Mouse (Mus musculus) brain, embryonic 14.5 days (tissue): ENCODE data around the gene Phf14. TPM values are rescaled to one million over a fixed set of nuclear protein-coding genes. Genes with fewer than 3 reads are reported as not detected.

Experiments
- DNase-seq: peaks from one replicate; pipeline ENCODE4 v3.0.0-alpha.2; 2011; ENCODE audit warnings: low read depth
- CTCF ChIP-seq: fragments of 200-500 bp; IDR thresholded peaks from 2 replicates; pipeline ENCODE4 v1.5.1; 2012; ENCODE audit warnings: inconsistent platforms, mild to moderate bottlenecking, moderate library complexity, borderline replicate concordance; ENCODE audit not compliant: insufficient read depth, insufficient read length; ENCODE audit errors: extremely low read depth
- POLR2A ChIP-seq: fragments of 200-500 bp; IDR thresholded peaks from 2 replicates; pipeline ENCODE4 v1.6.1; 2012; ENCODE audit warnings: mild to moderate bottlenecking, inconsistent platforms, borderline replicate concordance; ENCODE audit not compliant: poor library complexity, insufficient read depth, insufficient read length, severe bottlenecking; ENCODE audit errors: extremely low read depth
- polyA plus RNA-seq: library from polyadenylated mRNA; depleted of rRNA; stranded (reverse); fragments of >200 nt; gene quantifications from 2 replicates; pipeline ENCODE4 v1.2.3, GENCODE M21; 2012

The Phf14 gene
- polyA plus RNA-seq, 1 experiment: 88.7 TPM

- DNase-seq: no peak
- TF ChIP-seq POLR2A (no peak), CTCF (no peak)
Observed at GRCm38 (mm10) chr6:11998576-11998975, 91.0 kb downstream of the Phf14 start.

- no peak for DNase-seq
Observed at GRCm38 (mm10) chr6:11999506-11999905, 91.9 kb downstream of the Phf14 start.

GRCm38 (mm10) chr6:12005455-12005854 is 97.8 kb downstream of the Phf14 start:
- TF ChIP-seq CTCF (no peak), POLR2A (no peak)

More at GRCm38 (mm10) chr6:11999506-11999905, 91.9 kb downstream of the Phf14 start:
- TF ChIP-seq CTCF (no peak), POLR2A (no peak)

GRCm38 (mm10) chr6:12006001-12006400 is 98.4 kb downstream of the Phf14 start:
- TF ChIP-seq POLR2A (no peak), CTCF (no peak)
- DNase-seq: no peak

More at GRCm38 (mm10) chr6:12005455-12005854, 97.8 kb downstream of the Phf14 start:
- DNase-seq: no peak

- TF ChIP-seq CTCF (no peak), POLR2A (no peak)
Observed at GRCm38 (mm10) chr6:12012103-12012502, 104.5 kb downstream of the Phf14 start.

GRCm38 (mm10) chr6:12014035-12014434 is 106.4 kb downstream of the Phf14 start:
- peak; percentile 41 for DNase-seq
- TF ChIP-seq POLR2A (no peak), CTCF (no peak)

More at GRCm38 (mm10) chr6:12012103-12012502, 104.5 kb downstream of the Phf14 start:
- no peak for DNase-seq

- TF ChIP-seq POLR2A (no peak), CTCF (no peak)
- no peak for DNase-seq
Observed at GRCm38 (mm10) chr6:12014733-12015132, 107.1 kb downstream of the Phf14 start.

- no peak for DNase-seq
- TF ChIP-seq CTCF: no peak
- no peak for TF ChIP-seq POLR2A
Observed at GRCm38 (mm10) chr6:12019736-12020135, 112.1 kb downstream of the Phf14 start.

GRCm38 (mm10) chr6:12020156-12020555 is 112.5 kb downstream of the Phf14 start:
- DNase-seq: no peak
- TF ChIP-seq POLR2A: no peak
- TF ChIP-seq CTCF: no peak

- TF ChIP-seq CTCF (no peak), POLR2A (no peak)
- DNase-seq: no peak
Observed at GRCm38 (mm10) chr6:12020738-12021137, 113.1 kb downstream of the Phf14 start.

GRCm38 (mm10) chr6:12021480-12021879 is 113.9 kb downstream of the Phf14 start:
- DNase-seq: no peak
- TF ChIP-seq CTCF (no peak), POLR2A (no peak)

- no peak for DNase-seq
- TF ChIP-seq POLR2A (no peak), CTCF (no peak)
Observed at GRCm38 (mm10) chr6:12023395-12023794, 115.8 kb downstream of the Phf14 start.

- TF ChIP-seq CTCF: no peak
- no peak for TF ChIP-seq POLR2A
- no peak for DNase-seq
Observed at GRCm38 (mm10) chr6:12026804-12027537, 119.4 kb downstream of the Phf14 start.

- TF ChIP-seq CTCF: no peak
- no peak for TF ChIP-seq POLR2A
- peak; percentile 27 for DNase-seq
Observed at GRCm38 (mm10) chr6:12034561-12034960, 127.0 kb downstream of the Phf14 start.
